Mouse (Mus musculus): ENCODE measurements around the gene Cyp3a11. TPM values are rescaled to one million over a fixed set of nuclear protein-coding genes. Genes with fewer than 3 reads are reported as not detected.
"Not testable (repeated sequence)": the region's sequence is repeated elsewhere in the genome, so short reads cannot be mapped to it uniquely, and the experiment has no call there.

Gene Cyp3a11
- polyA plus RNA-seq, 1 experiment from 2014 or later: 0.10 TPM

DNA sequence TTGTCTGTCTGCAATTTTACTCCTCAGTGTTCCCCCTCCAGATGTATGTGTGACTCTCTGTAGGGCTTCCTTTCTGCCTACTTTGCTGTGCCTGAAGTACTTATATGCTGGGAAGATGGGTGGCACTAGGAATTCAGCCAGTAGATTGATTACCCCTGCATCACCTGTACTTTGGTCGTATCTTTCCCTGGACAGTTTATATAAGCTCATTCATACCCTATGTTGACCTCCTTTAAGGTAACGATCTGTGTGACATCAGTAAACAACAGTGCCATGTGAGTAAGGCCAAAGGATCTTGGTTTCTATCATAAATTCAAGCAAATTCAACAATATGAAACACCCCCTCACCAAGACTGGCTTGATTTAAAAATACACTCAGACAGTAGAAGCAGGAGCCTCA lies 74.0 kb downstream of the Cyp3a11 start, which contains the start of gene Cyp3a44:
Cyp3a44 (minus strand) TSS at position 79 of the 400 bp plus-strand sequence.
- not testable (repeated sequence) for H3K4me3 ChIP-seq (ENCODE audit: low read length); H3K9me3 ChIP-seq (ENCODE audit: control insufficient read depth, low read length); H3K4me1 ChIP-seq (replicated peaks; ENCODE audit: control insufficient read depth, insufficient read depth, low read length); H3K27me3 ChIP-seq (ENCODE audit: control insufficient read depth, insufficient read depth, low read depth, low read length); H3K27ac ChIP-seq (ENCODE audit: low read length); ATAC-seq (ENCODE audit: low read depth); H3K9ac ChIP-seq (ENCODE audit: low read length); H3K36me3 ChIP-seq (ENCODE audit: control insufficient read depth, insufficient read depth, low read length); H3K4me2 ChIP-seq (ENCODE audit: low read depth, low read length)
- WGBS: 57% methylated on average over 2 of the region's 2 CpGs

Other genes starting within 250 kb of the Cyp3a11 start
- not detected in 2 replicates for gene Cyp3a41a, start 159.8 kb downstream of the Cyp3a11 start, polyA plus RNA-seq (2015; fragmentation: Nextera tagmentation; extraction: Ambion mirVana)
- gene Cyp3a44, start 74.1 kb downstream of the Cyp3a11 start, polyA plus RNA-seq (2015; fragmentation: Nextera tagmentation; extraction: Ambion mirVana): not detected in 2 replicates
- not detected in 2 replicates for gene Cyp3a25, start 129.7 kb upstream of the Cyp3a11 start, polyA plus RNA-seq (2015; fragmentation: Nextera tagmentation; extraction: Ambion mirVana)
- gene Cyp3a59, start 199.3 kb upstream of the Cyp3a11 start, polyA plus RNA-seq (2015; fragmentation: Nextera tagmentation; extraction: Ambion mirVana): not detected in 2 replicates